Mouse (Mus musculus) right cerebral cortex, postnatal 4 days (tissue): ENCODE measurements around the gene Enpp3.

Experiments used
- DNase-seq: peaks from one replicate; pipeline ENCODE4 v3.0.0-alpha.2; 2022

The Enpp3 gene

GRCm38 (mm10) chr10:24754874-24755540 is 87.6 kb downstream of the Enpp3 start:
- no peak for DNase-seq

- no peak for DNase-seq
Measured at GRCm38 (mm10) chr10:24754251-24754835, 88.3 kb downstream of the Enpp3 start.

GRCm38 (mm10) chr10:24753536-24754250 is 88.9 kb downstream of the Enpp3 start:
- no peak for DNase-seq

GRCm38 (mm10) chr10:24742950-24743487 is 99.6 kb downstream of the Enpp3 start:
- DNase-seq = no peak

GRCm38 (mm10) chr10:24741229-24742198 is 101.1 kb downstream of the Enpp3 start:
- DNase-seq = no peak

- no peak for DNase-seq
Measured at GRCm38 (mm10) chr10:24739171-24739570, 103.5 kb downstream of the Enpp3 start.

- no peak for DNase-seq
Measured at GRCm38 (mm10) chr10:24738456-24738855, 104.2 kb downstream of the Enpp3 start.

GRCm38 (mm10) chr10:24735027-24735777 is 107.4 kb downstream of the Enpp3 start:
- no peak for DNase-seq

GRCm38 (mm10) chr10:24727478-24727877 is 115.1 kb downstream of the Enpp3 start:
- no peak for DNase-seq

GRCm38 (mm10) chr10:24725197-24725596 is 117.4 kb downstream of the Enpp3 start:
- DNase-seq = no peak
